Mouse (Mus musculus) frontal cortex, adult (tissue): ENCODE measurements around the gene Fam19a3.
"Not testable (repeated sequence)": the region's sequence is repeated elsewhere in the genome, so short reads cannot be mapped to it uniquely, and the experiment has no call there.

Source experiments
- ATAC-seq: cut with Nextera tagmentation; 2 replicates; pipeline ENCODE4 v1.9.2; 2017; ENCODE audit warnings: mild to moderate bottlenecking, moderate library complexity, mixed read lengths; ENCODE audit not compliant: low TSS enrichment

Fam19a3 gene

DNA sequence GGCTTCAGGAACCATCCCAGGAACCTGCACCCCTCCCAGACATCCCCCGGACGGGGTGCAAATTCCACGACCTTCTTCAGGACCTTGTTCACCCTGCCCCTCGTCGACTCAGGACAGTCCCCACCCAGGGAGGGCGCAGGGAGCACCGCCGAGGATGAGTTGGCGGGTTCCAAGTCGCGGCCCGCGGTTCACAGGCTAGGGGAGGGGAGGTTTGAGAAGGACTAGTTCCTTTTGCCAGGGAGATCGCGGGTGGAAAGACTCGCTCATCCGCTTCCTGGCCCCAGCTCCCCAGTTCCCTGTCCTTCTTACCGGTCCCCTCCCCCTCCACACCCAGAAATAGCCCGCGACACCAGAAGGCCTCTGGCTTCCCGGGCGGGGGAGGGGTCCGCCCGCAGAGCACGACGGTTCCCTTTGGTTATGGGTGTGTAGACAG lies at the start of gene Fam19a3:
TSS of gene Fam19a3 (minus strand) at position 370 of the 433 bp plus-strand sequence.
- ATAC-seq = no peak

DNA sequence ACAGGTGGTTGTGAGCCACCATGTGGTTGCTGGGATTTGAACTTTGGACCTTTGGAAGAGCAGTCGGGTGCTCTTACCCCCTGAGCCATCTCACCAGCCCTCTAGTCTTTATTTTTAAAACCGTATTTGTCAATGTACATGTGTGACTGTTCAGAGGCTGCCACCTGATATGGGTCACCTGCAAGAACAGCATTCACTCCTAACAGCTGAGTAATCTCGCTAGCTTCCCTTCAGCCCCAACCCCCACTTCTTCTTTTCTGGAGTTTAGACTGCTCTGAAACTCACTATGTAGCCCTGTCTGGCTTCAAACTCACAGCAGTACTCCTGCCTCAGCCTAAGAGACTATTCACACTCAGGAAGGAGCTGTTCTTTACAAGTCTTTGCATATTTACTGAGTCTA lies 40.8 kb upstream of the Fam19a3 start:
- ATAC-seq = no peak

DNA sequence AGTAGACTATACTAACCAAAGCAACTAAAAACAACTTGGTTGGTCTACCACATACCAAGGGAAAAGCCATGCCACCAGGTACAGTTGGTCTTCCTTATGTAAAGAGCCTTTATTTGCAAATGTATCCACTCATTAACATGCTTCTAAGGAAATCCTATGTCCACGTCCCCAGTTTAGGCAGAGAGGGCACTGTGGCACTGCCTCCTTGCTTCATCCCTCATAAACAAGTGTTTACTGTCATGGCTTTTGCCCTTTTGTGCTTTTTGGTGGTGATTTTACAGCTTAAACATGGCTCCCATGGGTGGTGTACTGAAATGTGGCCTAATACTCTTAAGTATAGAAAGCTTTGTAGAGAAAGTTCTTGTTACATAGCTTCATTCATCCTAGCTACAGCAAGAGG lies 38.8 kb upstream of the Fam19a3 start:
- ATAC-seq = no peak

DNA sequence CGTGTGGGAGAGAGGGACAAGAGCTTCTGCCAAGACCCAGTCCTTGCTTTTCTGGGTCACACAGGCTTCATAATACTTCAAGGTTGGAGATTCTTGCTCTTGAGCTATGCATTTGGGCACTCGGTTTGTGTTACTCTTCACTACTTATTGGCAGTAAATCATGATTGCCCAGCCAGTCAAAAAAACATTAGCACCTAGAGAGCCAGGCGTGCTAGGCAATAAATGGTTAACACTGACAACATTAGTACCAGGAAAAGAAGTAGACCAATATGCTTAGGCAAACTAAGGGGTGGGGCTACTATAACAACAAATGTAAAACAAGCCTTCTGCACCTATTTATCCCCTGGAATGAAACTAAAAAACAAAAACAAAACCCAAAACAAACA lies 37.1 kb upstream of the Fam19a3 start:
- ATAC-seq = peak; percentile 33; the same call in 1 of the 2 replicates

GRCm38 (mm10) chr3:104817991-104818748 lies 36.5 kb upstream of the Fam19a3 start, which contains the start of gene Mov10:
Mov10 (minus strand) TSS chr3:104818563.
- peak; percentile 50 for ATAC-seq

DNA sequence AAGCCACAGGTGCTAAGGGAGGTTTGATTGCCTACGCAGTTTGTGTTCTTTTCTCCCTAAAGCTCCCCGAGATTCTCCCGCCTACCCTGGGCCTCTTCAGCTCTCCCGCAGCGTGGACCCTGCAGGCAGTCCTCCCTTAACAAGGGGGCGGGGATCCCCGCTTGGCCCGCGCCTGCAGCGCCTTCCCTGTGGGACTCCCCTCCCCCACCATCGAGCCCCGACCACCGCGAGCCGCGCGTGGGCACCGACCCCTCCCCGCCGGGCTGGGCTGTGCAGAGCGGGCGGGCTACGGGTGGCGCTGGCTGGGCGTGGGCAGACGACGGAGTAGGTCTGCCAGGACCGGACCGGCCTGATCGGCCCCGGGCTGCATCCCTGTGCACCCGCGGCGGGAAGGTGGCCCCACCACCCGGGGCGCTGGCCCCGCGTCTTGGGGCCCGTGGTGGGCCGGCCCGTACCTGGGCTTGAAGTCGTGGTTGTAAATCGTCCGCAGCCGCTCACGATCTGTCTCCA lies 35.9 kb upstream of the Fam19a3 start:
- peak; percentile 58 for ATAC-seq

DNA sequence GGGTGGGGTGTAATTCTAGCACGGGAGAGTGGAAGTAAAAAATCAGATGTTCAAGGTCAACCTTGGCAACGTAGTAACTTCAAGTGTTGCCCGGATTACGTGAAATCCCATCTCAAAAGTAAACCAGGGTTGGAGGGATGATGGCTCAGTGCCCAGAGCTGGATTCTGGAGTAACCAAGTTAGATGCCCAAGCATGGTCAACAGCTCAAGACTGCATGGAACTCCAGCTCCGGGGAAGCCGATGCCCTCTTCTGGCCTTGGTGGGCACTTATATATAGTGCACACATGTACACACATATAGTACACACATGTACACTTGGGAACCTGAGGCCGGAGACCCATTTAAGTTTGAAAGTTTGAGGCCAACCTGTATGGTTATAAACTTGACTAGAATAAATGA lies 34.5 kb upstream of the Fam19a3 start:
- no peak for ATAC-seq

DNA sequence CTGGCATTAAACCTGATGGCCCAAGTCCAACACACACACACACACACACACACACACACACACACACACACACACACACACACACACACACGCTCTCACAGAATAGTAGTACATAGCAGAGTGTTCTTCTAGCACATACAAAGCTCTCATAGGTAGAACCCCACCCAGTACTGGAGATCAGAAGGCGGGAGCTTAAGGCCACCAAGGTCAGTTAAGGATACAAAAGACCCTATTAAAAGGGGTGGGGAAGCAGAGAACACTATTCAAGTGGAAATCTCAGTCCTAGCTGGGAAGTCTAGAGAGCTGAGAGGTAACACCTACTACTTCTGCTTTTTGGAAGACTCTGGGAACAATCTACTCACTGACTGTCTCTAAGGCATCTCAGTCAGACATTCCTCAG lies 33.7 kb upstream of the Fam19a3 start:
- no peak for ATAC-seq

GRCm38 (mm10) chr3:104814746-104815145 lies 33.1 kb upstream of the Fam19a3 start:
- no peak for ATAC-seq

GRCm38 (mm10) chr3:104813227-104813626 lies 31.6 kb upstream of the Fam19a3 start:
- ATAC-seq = not testable (repeated sequence)

DNA sequence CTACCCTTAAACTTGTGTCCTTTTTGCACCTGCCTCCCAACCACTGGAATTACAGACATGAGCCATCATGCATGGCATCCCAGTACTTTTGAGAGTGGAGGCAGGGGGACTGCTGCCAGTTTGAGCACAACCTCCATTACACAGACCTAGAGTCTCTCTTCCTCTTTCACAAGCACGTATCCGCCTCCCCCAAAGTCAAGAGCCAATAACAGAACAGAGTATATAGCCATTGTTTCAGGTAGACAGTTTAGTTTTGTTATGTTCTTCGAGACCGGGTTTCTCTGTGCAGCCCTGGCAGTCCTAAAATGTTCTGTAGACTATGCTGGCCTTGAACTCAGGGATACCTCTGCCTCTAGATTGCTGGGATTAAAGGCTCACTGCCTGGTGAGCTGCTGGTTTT lies 30.6 kb upstream of the Fam19a3 start:
- ATAC-seq = no peak

DNA sequence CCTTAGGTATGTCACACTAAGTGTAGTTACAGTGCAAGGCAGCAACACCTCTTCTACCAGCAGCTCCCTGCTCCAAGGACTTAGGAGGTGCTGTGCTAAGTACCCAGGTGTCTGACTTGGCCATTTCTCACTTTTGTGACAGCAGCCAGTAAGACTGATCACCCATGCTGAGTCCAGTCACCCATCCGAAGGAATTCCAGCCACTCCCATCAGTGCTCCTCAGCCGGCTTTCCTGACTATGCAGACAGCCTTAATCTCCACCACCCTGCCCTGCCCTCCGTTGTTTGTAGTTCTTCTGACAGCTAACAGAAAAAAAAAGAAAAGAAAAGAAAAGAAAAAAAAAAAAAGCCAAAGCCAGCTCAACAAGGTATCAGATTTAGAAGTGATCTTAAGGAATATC lies 30.1 kb upstream of the Fam19a3 start:
- ATAC-seq = no peak

DNA sequence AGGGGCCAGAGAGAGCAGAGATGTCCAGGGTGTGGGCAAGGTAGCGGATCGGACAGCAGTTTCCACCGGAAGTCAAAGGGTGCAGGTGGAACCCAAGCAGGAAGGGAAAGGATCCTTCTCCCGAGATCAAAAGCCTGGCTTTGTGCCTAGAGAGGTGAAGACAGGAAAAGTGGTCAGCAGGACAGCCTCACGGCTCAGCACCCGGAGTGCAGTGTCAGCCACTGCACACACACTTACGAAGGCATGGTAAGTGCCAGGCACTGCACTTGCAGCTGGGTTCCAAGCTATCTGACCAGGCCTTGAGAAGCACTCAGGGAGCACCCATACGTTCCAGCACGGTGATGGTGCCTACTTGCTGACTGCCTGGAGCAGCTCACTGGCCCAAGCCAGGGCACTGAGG lies 23.9 kb upstream of the Fam19a3 start:
- no peak for ATAC-seq

- ATAC-seq = no peak
Measured at GRCm38 (mm10) chr3:104804312-104804711, 22.7 kb upstream of the Fam19a3 start.

- no peak for ATAC-seq
Measured at GRCm38 (mm10) chr3:104801481-104801880, 19.8 kb upstream of the Fam19a3 start.

GRCm38 (mm10) chr3:104800681-104801080 lies 19.0 kb upstream of the Fam19a3 start:
- ATAC-seq = no peak

- no peak for ATAC-seq
Measured at GRCm38 (mm10) chr3:104796430-104797082, 14.9 kb upstream of the Fam19a3 start.

DNA sequence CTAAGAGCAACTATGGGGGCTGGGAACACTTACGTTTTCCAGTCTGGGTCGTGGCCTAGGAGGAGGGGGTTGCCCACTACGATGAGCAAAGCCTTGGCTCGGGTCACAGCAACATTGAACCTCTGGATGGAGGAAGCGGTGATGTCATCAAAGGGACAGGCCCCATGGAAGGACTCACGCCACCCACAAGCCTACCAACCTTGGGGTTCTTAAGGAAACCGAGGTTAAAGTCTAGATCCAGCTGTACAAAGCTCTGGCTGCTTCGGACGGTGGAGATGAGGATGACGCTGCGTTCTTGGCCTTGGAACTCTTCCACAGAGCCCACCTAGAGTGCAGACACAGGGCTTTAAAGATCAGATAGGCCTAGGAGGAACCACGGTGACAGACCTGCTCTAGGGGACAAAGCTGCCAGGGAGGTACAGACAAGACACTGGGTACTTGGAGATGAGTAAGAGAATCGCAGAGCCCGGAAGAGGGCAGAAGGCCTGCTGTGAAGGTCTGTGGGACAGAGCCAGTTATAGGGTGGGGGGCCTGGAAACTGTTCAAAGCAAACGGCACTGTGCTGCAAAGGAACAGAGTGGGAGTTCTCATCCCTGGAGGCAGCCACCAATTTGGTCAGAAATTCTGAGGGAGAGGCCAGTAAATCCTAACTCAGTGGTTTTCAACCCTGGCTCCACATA lies 14.2 kb upstream of the Fam19a3 start:
- no peak for ATAC-seq

DNA sequence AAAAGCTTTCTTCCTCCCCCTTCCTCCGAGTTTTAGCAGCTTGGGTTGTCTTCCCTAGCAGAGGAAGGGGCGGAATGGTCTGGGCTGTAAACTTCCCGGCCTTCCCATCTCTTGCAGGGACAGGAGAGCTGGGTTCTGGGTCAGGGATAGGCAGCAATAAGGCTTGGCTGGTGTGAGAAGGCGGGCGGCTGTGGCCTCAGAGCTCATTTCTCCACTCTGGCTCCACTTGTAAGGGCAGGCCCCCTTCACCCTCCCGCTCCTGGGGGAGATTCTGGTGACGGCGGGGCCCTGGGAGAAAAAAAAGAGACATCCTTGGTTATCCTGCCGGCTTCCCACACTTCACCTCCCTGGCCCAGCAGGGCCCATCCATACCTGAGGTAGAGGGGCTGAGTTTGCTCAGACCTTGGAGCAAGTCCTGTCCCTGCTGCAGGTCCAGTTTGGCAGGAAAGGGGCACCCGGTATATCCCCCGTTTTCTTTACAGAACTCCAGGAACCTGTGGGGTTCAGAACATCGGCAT lies 13.4 kb upstream of the Fam19a3 start:
- ATAC-seq = no peak

DNA sequence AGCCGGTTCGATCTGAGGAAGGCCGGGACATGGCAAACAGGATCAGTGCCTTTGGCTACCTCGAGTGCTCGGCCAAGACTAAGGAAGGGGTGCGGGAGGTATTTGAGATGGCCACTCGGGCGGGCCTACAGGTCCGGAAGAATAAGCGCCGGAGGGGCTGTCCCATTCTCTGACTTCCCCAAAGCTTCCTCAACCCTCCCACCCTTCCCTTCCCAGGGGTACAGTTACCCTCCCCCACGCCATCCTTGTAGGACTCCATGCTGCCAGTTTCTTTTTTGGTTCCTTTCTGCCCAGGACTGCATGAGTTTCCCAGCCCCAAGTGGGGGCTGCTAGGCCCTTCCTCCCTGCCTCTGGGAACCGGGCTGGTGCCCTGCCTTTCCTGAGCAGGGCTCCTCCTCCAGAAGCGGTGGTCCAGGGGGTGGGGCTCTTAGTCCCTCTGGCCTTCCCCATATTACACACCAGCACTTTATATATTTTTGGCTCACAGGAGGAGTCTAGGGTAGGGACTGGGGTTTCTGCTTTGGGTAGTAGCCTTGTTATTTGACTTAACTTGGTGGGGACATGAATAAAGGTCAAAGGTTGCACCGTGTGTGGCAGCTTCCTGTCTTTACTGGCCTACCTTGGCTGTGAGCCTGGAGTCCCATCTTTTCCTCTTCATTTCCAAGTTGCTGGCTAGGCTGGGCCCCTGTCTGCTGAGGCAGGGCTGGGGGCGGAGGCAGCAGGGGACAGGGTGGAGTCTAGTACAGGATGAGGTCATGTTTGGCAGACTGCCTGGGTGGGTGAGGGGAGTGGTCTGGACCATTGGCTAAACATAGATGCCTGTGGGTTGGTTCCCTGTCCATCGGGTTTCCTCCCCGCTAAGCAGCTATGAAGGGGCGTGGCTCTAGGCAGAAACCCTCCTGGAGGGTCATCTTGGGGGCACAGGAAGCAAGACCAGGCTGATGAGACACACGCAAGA lies 12.5 kb upstream of the Fam19a3 start:
- ATAC-seq = no peak
